Mouse (Mus musculus) testis, adult 2 months (tissue): ENCODE measurements around the gene Tmem115.

Experiments used
- CTCF ChIP-seq: fragments of 200-500 bp; IDR thresholded peaks from 2 replicates; pipeline ENCODE4 v1.5.1; 2012; ENCODE audit warnings: low read depth, mild to moderate bottlenecking, inconsistent platforms, low read length, moderate library complexity; ENCODE audit not compliant: control insufficient read depth, insufficient read depth, insufficient replicate concordance
- POLR2A ChIP-seq: fragments of 200-500 bp; IDR thresholded peaks from 2 replicates; pipeline ENCODE4 v1.6.1; 2012; ENCODE audit warnings: low read depth, mild to moderate bottlenecking, inconsistent platforms, low read length, moderate library complexity; ENCODE audit not compliant: control insufficient read depth

- TF ChIP-seq CTCF (no peak), POLR2A (no peak)
Observed at GRCm38 (mm10) chr9:107490625-107491024, 43.1 kb upstream of the Tmem115 start.
